Mouse (Mus musculus): ENCODE results near the gene Gm20683.

- no peak for TF ChIP-seq CTCF (IDR thresholded peaks at IDR 0.05; ENCODE audit: control insufficient read depth, insufficient read depth, low read length)
- no peak for TF ChIP-seq POLR2A (IDR thresholded peaks at IDR 0.05; ENCODE audit: borderline replicate concordance, control insufficient read depth, low read depth, low read length)
Measured at GRCm38 (mm10) chr17:25842509-25842908, 946 bp upstream of the Gm20683 start.
